Mouse (Mus musculus): ENCODE results near the gene Tbc1d19. TPM values are rescaled to one million over a fixed set of nuclear protein-coding genes. Genes with fewer than 3 reads are reported as not detected.
A peak's percentile ranks its signal among the peaks of the same experiment; 100 is the strongest.

Tbc1d19 gene
- polyA plus RNA-seq, 1 experiment from 2014 or later = 58.9 TPM

- no peak overlapping the region for H3K9ac ChIP-seq (ENCODE audit: low read length)
- no peak overlapping the region for H3K27ac ChIP-seq (ENCODE audit: low read length)
- H3K4me1 ChIP-seq (replicated peaks; ENCODE audit: control insufficient read depth, insufficient read depth, low read length) = no peaks in the 10 kb centered on the region
- no peaks in the 10 kb centered on the region for H3K27me3 ChIP-seq (ENCODE audit: control insufficient read depth, insufficient read depth, low read depth, low read length)
- ATAC-seq (ENCODE audit: low read depth) = no peak
- H3K4me2 ChIP-seq (ENCODE audit: low read depth, low read length) = no peak overlapping the region
- no peaks in the 10 kb centered on the region for H3K36me3 ChIP-seq (ENCODE audit: control insufficient read depth, insufficient read depth, low read length)
- H3K4me3 ChIP-seq (ENCODE audit: low read length) = no peak overlapping the region
- WGBS = 54% methylated on average over 11 of the region's 11 CpGs
- no peaks in the 10 kb centered on the region for H3K9me3 ChIP-seq (ENCODE audit: control insufficient read depth, low read length)
These were observed 132.1 kb downstream of the Tbc1d19 start for GRCm38 (mm10) chr5:53941322-53942024.

GRCm38 (mm10) chr5:53942332-53942731 is 132.9 kb downstream of the Tbc1d19 start:
- Histone ChIP-seq H3K9ac (ENCODE audit: low read length) (no peak overlapping the region), H3K4me3 (ENCODE audit: low read length) (no peak overlapping the region), H3K4me1 (replicated peaks; ENCODE audit: control insufficient read depth, insufficient read depth, low read length) (peaks cover 3% of the 10 kb centered on the region), H3K36me3 (ENCODE audit: control insufficient read depth, insufficient read depth, low read length) (no peaks in the 10 kb centered on the region), H3K9me3 (ENCODE audit: control insufficient read depth, low read length) (no peaks in the 10 kb centered on the region), H3K27ac (ENCODE audit: low read length) (no peak overlapping the region), H3K27me3 (ENCODE audit: control insufficient read depth, insufficient read depth, low read depth, low read length) (no peaks in the 10 kb centered on the region), H3K4me2 (ENCODE audit: low read depth, low read length) (no peak overlapping the region)
- 51% methylated on average over 4 of the region's 4 CpGs for WGBS
- no peak for ATAC-seq (ENCODE audit: low read depth)

GRCm38 (mm10) chr5:53943321-53943857 is 134.0 kb downstream of the Tbc1d19 start:
- H3K4me3 ChIP-seq (ENCODE audit: low read length) = no peak overlapping the region
- H3K4me1 ChIP-seq (replicated peaks; ENCODE audit: control insufficient read depth, insufficient read depth, low read length) = peaks cover 12% of the 10 kb centered on the region
- no peaks in the 10 kb centered on the region for H3K9me3 ChIP-seq (ENCODE audit: control insufficient read depth, low read length)
- ATAC-seq (ENCODE audit: low read depth) = no peak
- H3K4me2 ChIP-seq (ENCODE audit: low read depth, low read length) = no peak overlapping the region
- H3K9ac ChIP-seq (ENCODE audit: low read length) = no peak overlapping the region
- H3K27ac ChIP-seq (ENCODE audit: low read length) = no peak overlapping the region
- H3K27me3 ChIP-seq (ENCODE audit: control insufficient read depth, insufficient read depth, low read depth, low read length) = no peaks in the 10 kb centered on the region
- whole genome bisulfite sequencing = 74% methylated on average over 11 of the region's 11 CpGs
- H3K36me3 ChIP-seq (ENCODE audit: control insufficient read depth, insufficient read depth, low read length) = no peaks in the 10 kb centered on the region

- Histone ChIP-seq H3K4me3 (ENCODE audit: low read length) (no peak overlapping the region), H3K4me1 (replicated peaks; ENCODE audit: control insufficient read depth, insufficient read depth, low read length) (peaks cover 19% of the 10 kb centered on the region), H3K27ac (ENCODE audit: low read length) (no peak overlapping the region), H3K9ac (ENCODE audit: low read length) (no peak overlapping the region), H3K27me3 (ENCODE audit: control insufficient read depth, insufficient read depth, low read depth, low read length) (no peaks in the 10 kb centered on the region), H3K4me2 (ENCODE audit: low read depth, low read length) (no peak overlapping the region), H3K9me3 (ENCODE audit: control insufficient read depth, low read length) (no peaks in the 10 kb centered on the region), H3K36me3 (ENCODE audit: control insufficient read depth, insufficient read depth, low read length) (no peaks in the 10 kb centered on the region)
- WGBS = 87% methylated on average over 8 of the region's 8 CpGs
- no peak for ATAC-seq (ENCODE audit: low read depth)
These were observed 137.3 kb downstream of the Tbc1d19 start for GRCm38 (mm10) chr5:53946747-53947146.

- Histone ChIP-seq H3K27me3 (ENCODE audit: control insufficient read depth, insufficient read depth, low read depth, low read length) (no peaks in the 10 kb centered on the region), H3K4me2 (ENCODE audit: low read depth, low read length) (no peak overlapping the region), H3K4me1 (replicated peaks; ENCODE audit: control insufficient read depth, insufficient read depth, low read length) (peaks cover 19% of the 10 kb centered on the region), H3K4me3 (ENCODE audit: low read length) (no peak overlapping the region), H3K9me3 (ENCODE audit: control insufficient read depth, low read length) (no peaks in the 10 kb centered on the region), H3K9ac (ENCODE audit: low read length) (no peak overlapping the region), H3K27ac (ENCODE audit: low read length) (peak overlapping the region; percentile 61), H3K36me3 (ENCODE audit: control insufficient read depth, insufficient read depth, low read length) (no peaks in the 10 kb centered on the region)
- peak; percentile 82 for ATAC-seq (ENCODE audit: low read depth)
- 18% methylated on average over 9 of the region's 9 CpGs for WGBS
These were observed 138.3 kb downstream of the Tbc1d19 start for GRCm38 (mm10) chr5:53947549-53948183.

- H3K4me1 ChIP-seq (replicated peaks; ENCODE audit: control insufficient read depth, insufficient read depth, low read length) = peaks cover 19% of the 10 kb centered on the region
- no peak overlapping the region for H3K9ac ChIP-seq (ENCODE audit: low read length)
- 60% methylated on average over 8 of the region's 8 CpGs for WGBS
- no peaks in the 10 kb centered on the region for H3K27me3 ChIP-seq (ENCODE audit: control insufficient read depth, insufficient read depth, low read depth, low read length)
- no peak overlapping the region for H3K4me3 ChIP-seq (ENCODE audit: low read length)
- H3K27ac ChIP-seq (ENCODE audit: low read length) = peak overlapping the region; percentile 58; the same call in 1 of the 2 replicates
- ATAC-seq (ENCODE audit: low read depth) = peak; percentile 73
- H3K9me3 ChIP-seq (ENCODE audit: control insufficient read depth, low read length) = no peaks in the 10 kb centered on the region
- no peak overlapping the region for H3K4me2 ChIP-seq (ENCODE audit: low read depth, low read length)
- H3K36me3 ChIP-seq (ENCODE audit: control insufficient read depth, insufficient read depth, low read length) = no peaks in the 10 kb centered on the region
These were observed 139.3 kb downstream of the Tbc1d19 start for GRCm38 (mm10) chr5:53948606-53949266.

- no peaks in the 10 kb centered on the region for H3K36me3 ChIP-seq (ENCODE audit: control insufficient read depth, insufficient read depth, low read length)
- no peak overlapping the region for H3K9ac ChIP-seq (ENCODE audit: low read length)
- H3K4me2 ChIP-seq (ENCODE audit: low read depth, low read length) = no peak overlapping the region
- no peak overlapping the region for H3K4me3 ChIP-seq (ENCODE audit: low read length)
- no peaks in the 10 kb centered on the region for H3K27me3 ChIP-seq (ENCODE audit: control insufficient read depth, insufficient read depth, low read depth, low read length)
- ATAC-seq (ENCODE audit: low read depth) = no peak
- H3K4me1 ChIP-seq (replicated peaks; ENCODE audit: control insufficient read depth, insufficient read depth, low read length) = peaks cover 19% of the 10 kb centered on the region
- H3K27ac ChIP-seq (ENCODE audit: low read length) = peak overlapping the region; percentile 36; the same call in 1 of the 2 replicates
- H3K9me3 ChIP-seq (ENCODE audit: control insufficient read depth, low read length) = no peaks in the 10 kb centered on the region
- WGBS = 42% methylated on average over 7 of the region's 7 CpGs
These were observed 140.8 kb downstream of the Tbc1d19 start for GRCm38 (mm10) chr5:53950189-53950588.

- ATAC-seq (ENCODE audit: low read depth) = no peak
These were observed 143.8 kb downstream of the Tbc1d19 start for GRCm38 (mm10) chr5:53953216-53953615.

More at GRCm38 (mm10) chr5:53953216-53953615, 143.8 kb downstream of the Tbc1d19 start:
- H3K4me1 ChIP-seq (replicated peaks; ENCODE audit: control insufficient read depth, insufficient read depth, low read length) = peaks cover 8% of the 10 kb centered on the region
- no peak overlapping the region for H3K4me3 ChIP-seq (ENCODE audit: low read length)
- H3K27ac ChIP-seq (ENCODE audit: low read length) = no peak overlapping the region
- H3K9me3 ChIP-seq (ENCODE audit: control insufficient read depth, low read length) = no peaks in the 10 kb centered on the region
- no peak overlapping the region for H3K9ac ChIP-seq (ENCODE audit: low read length)
- H3K4me2 ChIP-seq (ENCODE audit: low read depth, low read length) = no peak overlapping the region
- H3K36me3 ChIP-seq (ENCODE audit: control insufficient read depth, insufficient read depth, low read length) = no peaks in the 10 kb centered on the region
- no peaks in the 10 kb centered on the region for H3K27me3 ChIP-seq (ENCODE audit: control insufficient read depth, insufficient read depth, low read depth, low read length)

All from lung, embryonic 16.5 days (tissue).